Mouse (Mus musculus): ENCODE measurements at regions not wholly inside any gene's neighbourhood (a gene's known extent, or its start where the extent isn't known, plus 50 kb on each side); places are given as distances from the start of the nearest gene placed in this dataset.

- no peak for TF ChIP-seq CTCF (IDR thresholded peaks at IDR 0.05; ENCODE audit: borderline replicate concordance, extremely low read depth, insufficient read depth, insufficient read length)
- no peak for TF ChIP-seq POLR2A (IDR thresholded peaks at IDR 0.05; ENCODE audit: borderline replicate concordance, extremely low read depth, insufficient read depth, insufficient read length, poor library complexity, severe bottlenecking)
Observed at GRCm38 (mm10) chr10:9976424-9976823, 75.5 kb upstream of the Stxbp5 start.
